Mouse (Mus musculus) embryonic fibroblast, embryonic 13.5 days (primary cell): ENCODE measurements around the gene Dtnb.

ENCODE experiments used
- CTCF ChIP-seq: IDR thresholded peaks from 2 replicates; pipeline ENCODE4 v1.5.1; 2011; ENCODE audit warnings: mild to moderate bottlenecking, control low read depth, low read length, moderate library complexity, borderline replicate concordance; ENCODE audit not compliant: insufficient read depth
- POLR2A ChIP-seq: IDR thresholded peaks from 2 replicates; pipeline ENCODE4 v1.6.1; 2011; ENCODE audit warnings: low read depth, mild to moderate bottlenecking, control low read depth, low read length, moderate library complexity

DNA sequence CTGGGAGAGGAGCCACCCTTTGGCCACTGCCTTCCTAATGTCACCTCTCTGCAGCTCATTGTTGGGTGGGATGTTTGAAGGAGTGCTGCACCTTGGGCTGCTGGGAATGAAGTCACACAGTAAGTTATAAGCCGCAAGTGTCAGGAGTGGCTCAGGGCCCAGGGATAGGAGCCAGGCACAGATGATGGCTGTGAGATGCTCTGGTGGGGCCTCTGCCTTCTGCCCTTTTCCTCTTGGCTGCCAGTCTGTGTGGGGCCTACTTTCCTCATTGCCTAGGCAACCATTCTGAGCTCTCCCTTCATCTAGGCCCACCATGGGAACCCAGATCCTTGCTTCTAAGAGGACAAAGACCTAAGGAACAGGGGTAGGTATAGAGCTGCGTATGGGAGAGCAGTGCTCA is 212.1 kb downstream of the Dtnb start:
- TF ChIP-seq CTCF (no peak), POLR2A (no peak)
